ENCODE assay signal across 18 mouse cellular contexts in the genomic region with DNA sequence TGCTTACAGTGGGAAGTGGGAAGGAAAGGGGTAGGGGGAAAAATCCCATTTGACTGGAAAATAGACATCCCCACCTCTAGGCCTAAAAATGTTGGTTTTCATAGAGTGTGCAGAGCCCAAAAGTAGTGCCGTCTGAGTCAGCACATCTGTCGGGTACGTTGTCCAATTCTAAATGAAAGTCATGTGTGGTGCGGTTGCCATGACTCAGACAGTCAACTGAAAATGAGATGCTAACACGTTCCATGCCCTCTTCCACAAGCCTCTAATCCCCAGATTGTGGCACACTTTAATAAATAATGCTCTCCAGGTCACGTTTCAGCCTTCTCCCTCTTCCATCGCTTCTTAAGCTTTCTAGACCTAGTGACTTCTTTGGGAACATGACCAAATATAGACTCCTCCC. TPM values are rescaled to one million over a fixed set of nuclear protein-coding genes. Genes with fewer than 3 reads are reported as not detected.
DNase-seq lines count a peak whose midpoint lies in the region; ATAC-seq lines count a peak whose summit lies in the region.
"Had no signal": no experiment of that assay in that cellular context is flagged by ENCODE, and none has a peak within 500 bp of the region (broad histone marks: within the 10 kb centered on the region; RNA-seq: fewer than 3 reads in every experiment).

No protein-coding gene starts in this region.

- peak; percentile 72; the same call in 1 of the 2 replicates for ATAC-seq in frontal cortex, adult (ENCODE audit: low TSS enrichment)
- ATAC-seq: activated CD4-positive, CD25-positive, alpha-beta regulatory T cell, adult 4 months; forebrain, embryonic 16.5 days; midbrain, embryonic 16.5 days had no signal

- no peak for DNase-seq in frontal cortex, postnatal 10 days (ENCODE audit: low spot score in 2 of 2)
- peak; percentile 96 for DNase-seq in 3T3-L1 (ENCODE audit: low read depth, low spot score)
- DNase-seq in brain, adult 2 months (ENCODE audit: low read depth, low spot score) = peak; percentile 63
- peak; percentile 92 for DNase-seq in fibroblast of lung, adult 2 months (ENCODE audit: low read depth)
- no peak for DNase-seq in thymus, postnatal 0 days (ENCODE audit: low spot score)
- DNase-seq in thymus, postnatal 25 days = no peak
- DNase-seq in kidney, adult 11 months = no peak
- DNase-seq: adrenal gland, postnatal 14 days; cerebellum, adult 9-10 months; gastrocnemius, postnatal 36 days; kidney, adult 18-20 months; layer of hippocampus, postnatal 36 days; liver; thymus, postnatal 36 days had no signal

RNA-seq across cellular contexts. Expression of gene Kctd7, which starts 27.8 kb away (rescaled TPM):
- 4.2 TPM in 2 replicates for polyA plus RNA-seq in thymus, postnatal 0 days (2015; fragmentation: Nextera tagmentation; extraction: Ambion mirVana)

RNA-seq across cellular contexts. Expression of gene Tpst1, which starts 43.7 kb away (rescaled TPM):
- 25.7 and 27.0 TPM in 2 replicates for polyA plus RNA-seq in thymus, postnatal 0 days (2015; fragmentation: Nextera tagmentation; extraction: Ambion mirVana)

RNA-seq across cellular contexts. Expression of gene Rabgef1, which starts 54.7 kb away (rescaled TPM):
- 20.7 and 20.8 TPM in 2 replicates for polyA plus RNA-seq in thymus, postnatal 0 days (2015; fragmentation: Nextera tagmentation; extraction: Ambion mirVana)

Comparison
In these comparisons a context has a peak if more than half of its experiments do, and no peak if none do; other contexts are left out.
1. DNase-seq: peak in 3T3-L1 (single experiment), brain, adult 2 months (single experiment) and fibroblast of lung, adult 2 months (single experiment); none in frontal cortex, postnatal 10 days (0 of 2), thymus, postnatal 0 days (single experiment), thymus, postnatal 25 days (single experiment) and kidney, adult 11 months (single experiment).